Mouse (Mus musculus) skeletal muscle tissue, adult 2 months (tissue): Measurements from ENCODE around the gene Agpat4.

Source experiments
- DNase-seq: peaks from one replicate; pipeline ENCODE4 v3.0.0-alpha.2; 2012; ENCODE audit warnings: low read depth, low spot score

The Agpat4 gene

DNA sequence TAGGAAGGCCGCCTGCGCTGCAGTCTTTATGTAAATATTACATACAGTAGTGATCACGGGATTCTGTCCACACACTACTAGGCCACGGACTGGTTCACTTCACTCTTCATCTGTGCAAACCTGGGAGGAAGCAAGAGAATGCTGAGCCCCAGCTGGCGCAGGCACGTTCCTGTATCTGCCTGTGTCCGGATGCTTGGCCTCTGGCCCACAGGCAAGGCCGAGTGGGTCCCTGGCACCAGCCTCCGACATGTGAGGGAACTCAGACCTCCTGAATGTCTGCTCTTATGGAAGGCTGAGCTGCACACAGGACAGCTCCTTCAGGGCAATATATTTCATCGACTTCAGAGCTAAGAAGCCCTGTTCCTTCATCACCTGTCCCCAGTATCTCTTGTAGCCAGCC is 109.5 kb downstream of the Agpat4 start:
- no peak for DNase-seq

DNA sequence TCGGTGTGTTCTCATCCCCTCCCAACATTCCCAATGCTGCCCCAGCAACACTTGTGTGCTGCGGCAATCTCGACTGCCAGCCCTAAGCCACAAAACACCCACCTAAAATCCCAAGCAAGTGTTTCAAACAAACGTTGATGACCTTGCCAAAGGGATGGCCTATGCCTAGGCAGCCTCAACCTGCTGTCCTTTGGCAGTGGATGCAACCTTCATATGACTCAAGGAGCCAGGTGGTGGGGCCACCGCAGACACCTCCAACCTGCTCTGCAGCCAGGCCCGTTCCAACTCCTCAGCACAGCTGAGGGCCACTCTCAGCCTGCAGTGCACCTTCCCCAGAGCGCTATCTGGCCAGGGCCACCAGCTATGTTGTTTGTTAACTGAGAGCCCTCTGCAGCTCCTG is 110.0 kb downstream of the Agpat4 start:
- DNase-seq, result no peak

DNA sequence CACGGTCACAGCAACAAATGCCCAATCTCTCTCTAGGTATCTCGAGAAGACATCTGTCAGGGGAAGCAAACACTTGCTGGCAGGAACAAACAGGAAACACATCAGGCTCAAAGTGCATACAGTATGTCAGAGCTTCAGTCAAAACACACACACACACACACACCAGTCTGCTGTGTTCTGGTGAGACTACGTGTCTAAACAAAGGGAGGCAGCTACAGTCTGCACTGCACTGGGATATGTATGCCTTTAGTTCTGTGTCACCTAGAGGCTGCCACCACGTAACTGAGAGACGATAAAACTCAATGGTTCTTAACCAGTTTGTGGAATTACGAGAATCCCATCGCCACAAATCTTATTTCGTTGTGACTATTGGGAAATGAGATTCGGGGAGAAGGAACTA is 111.3 kb downstream of the Agpat4 start:
- DNase-seq, result no peak

DNA sequence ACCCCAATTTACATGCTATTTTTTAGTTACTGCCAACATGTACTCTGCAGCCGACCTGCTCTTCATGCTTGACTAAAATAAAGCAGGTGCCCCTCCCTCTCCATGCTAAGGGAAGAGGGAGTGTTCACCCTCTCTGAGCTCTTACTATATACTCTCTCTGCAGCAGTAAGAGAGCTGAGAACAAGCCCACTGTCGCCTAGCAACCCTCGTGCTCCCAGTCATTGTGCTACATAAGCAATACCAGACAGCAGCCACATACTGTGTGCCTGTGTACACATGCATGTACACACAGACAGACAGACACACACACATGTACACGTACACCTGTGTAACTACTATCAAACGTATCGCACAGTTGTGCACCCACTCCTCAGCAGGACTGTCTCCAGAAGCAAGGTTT is 111.7 kb downstream of the Agpat4 start:
- no peak for DNase-seq

DNA sequence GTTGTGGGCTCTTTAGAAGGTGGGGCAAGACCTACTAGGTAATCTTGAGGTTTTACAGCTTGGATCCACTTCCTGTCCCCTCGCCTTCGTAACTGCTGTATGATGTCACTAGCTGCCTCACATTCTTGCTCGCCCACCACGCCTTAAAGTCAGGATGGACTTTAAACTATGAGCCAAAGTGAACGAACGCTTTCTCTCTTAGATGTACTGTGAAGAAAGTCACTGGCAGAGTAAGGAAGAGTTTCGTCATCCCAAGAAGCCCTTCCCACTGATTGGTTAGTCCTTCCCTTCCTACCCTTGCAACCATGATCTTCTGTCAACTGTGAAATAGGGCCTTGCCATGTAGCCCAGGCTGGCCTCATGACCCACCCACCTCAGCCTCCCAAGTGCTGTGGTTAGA is 112.6 kb downstream of the Agpat4 start:
- DNase-seq, result no peak

DNA sequence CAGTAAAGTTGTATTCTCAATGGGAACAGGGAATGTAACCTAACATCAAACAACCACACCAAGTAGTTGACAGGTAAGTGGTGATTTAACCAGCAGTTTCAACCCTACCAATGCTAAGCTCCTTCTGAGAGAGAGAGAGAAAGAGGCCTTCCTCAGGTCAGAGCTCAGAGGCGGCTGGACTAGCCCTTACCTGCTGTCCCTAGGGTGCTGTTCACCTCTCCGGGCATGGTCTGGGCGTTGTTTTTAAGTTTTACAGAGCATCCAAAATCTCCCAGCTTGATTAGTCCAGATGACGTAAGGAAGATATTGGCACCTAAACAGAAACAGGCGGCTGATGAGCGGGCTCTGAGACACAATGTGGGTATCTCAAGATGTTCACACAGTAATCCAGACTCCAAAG is 114.2 kb downstream of the Agpat4 start:
- no peak for DNase-seq

DNA sequence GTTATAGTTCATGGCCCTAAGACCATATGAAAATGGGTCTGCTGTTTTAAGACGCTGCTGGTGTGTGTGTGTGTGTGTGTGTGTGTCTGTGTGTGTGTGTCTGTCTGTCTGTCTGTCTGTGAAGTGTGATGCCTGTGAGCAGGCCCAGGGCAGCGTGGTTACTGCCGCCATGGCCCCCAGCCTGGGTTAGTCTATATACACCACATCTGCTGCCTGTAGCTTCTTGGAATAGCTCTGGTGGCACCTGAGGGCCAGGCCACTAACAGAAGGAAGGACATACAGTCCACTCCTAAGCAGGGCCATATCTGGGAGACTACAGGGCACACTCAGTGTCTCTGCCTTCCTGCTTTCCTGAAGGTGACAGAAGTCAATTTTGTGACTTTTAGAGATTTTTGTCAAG is 122.2 kb downstream of the Agpat4 start:
- DNase-seq, result no peak

DNA sequence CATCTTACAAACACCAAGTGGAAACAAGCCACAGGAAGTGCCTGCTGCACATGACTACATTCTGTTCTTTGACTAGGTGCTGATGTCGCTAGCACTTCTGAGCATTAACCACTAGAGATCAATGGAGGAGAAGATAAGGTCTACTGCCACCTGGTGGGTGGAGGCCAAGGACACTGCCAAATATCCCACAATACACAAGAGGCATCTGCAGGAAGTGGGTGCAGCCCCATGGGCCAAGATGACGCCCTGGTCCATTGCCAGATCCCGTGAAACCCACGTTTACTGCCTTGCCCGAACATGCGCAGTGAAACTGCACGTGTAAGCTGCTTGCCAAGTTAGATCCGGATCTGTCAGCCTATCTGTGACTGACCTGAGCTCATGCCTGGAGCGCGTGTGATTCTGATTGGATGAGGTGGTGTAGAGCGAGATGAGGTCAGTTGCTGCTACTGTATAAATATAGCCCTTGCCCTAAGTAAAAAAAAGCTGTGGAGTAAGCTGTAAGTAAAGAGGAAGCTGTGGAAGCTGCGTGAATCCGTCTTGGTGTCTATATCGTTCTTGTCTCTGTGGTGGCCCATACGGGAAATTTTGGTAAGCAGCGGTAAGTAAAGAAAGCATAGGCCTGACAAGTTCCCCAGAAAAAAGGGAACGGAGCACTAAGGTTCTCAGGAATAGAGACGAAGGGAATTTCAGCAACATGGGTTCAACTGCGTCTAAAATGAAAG is 131.4 kb downstream of the Agpat4 start:
- no peak for DNase-seq

DNA sequence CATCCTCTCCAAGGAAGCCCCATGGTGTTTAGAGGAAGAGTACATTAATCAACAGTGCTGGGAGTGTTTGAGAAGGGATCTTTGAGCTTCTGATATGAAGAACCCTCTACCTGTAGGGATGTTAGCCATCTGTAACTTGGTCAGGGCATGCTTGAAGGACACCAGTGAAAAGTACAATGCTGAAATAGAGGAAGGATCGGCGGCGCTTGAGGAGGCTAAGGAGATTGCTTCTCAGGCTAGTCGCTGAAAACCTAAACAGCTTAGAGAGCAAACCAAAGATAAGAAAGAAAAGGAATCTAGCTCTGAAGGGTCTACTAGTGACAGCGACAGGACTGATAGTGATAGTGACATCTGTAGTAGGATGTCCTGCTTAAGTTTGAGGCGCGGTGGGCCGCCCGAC is 132.1 kb downstream of the Agpat4 start:
- no peak for DNase-seq

DNA sequence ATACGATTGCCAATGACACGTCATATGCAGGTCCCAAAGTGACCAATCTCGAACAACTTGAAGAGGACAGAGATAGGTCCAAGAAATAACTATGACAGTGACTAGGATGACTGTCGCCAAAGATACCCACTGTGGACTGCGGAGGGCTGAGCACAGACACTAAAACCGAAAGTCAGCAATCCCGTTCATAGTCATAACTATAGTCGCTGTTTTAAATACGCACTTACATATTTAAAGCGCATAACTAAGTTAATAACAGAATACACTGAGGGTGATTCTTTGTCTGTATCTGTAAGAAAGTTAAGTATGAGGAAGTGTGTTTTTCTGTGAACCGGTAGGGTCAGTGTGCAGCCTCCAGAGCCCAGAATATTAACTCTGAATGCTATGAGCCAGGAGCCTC is 137.6 kb downstream of the Agpat4 start:
- no peak for DNase-seq

DNA sequence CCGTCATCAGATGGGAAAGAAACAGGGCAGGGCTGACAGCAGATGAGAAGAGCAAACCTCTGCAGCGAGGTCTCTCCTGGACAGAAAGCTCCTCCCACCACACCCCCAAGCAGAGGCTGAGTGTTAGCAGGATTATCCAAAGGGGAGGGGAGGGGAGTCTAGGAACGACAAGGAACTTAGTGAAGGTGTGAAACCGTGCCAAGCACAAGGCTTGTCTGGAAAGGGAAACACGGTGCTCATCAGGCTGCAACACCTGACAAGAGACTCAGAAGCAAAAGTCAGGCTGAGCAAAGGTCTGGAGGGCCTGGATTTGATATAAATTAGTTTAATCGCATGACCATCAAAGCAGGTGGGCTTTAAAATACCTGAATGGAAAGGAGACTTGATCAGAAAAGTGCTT is 140.0 kb downstream of the Agpat4 start:
- no peak for DNase-seq

DNA sequence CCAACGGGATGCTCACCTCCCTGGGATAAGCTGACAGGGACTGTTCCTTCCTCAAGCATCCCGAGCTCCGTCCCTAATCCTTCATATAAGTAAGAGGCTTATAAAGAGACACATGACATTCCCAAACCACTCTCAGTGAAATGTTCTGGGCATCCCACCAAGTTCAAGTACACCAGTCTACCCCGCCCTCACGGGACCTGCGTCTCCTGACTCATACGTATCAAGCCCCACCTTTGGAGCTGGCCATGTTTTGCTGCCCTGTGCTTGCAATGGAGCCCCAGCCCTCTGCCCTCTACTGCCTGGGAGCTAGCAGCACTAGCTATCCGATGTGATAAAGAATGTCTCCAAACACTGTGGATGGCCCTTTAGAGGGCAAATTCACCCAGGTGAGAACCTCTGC is 141.5 kb downstream of the Agpat4 start:
- no peak for DNase-seq

DNA sequence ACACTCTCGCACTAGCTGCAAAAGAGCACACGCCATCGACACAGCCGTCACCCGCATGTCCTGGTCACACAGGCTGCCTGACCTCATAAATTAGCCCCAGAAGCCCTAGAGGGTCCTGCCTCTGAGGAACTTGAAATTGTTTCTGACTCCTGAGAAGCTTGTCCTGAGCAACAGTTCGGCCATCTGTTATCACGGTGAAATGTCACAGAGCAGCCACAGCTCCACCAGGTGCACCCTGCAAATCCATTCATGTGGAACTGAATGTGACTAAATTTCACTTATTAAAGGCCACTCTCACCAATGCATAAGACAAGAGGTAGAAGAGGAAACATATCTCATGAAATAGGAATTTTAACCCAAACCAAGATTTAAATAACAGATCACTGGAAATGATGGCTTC is 142.9 kb downstream of the Agpat4 start:
- no peak for DNase-seq

DNA sequence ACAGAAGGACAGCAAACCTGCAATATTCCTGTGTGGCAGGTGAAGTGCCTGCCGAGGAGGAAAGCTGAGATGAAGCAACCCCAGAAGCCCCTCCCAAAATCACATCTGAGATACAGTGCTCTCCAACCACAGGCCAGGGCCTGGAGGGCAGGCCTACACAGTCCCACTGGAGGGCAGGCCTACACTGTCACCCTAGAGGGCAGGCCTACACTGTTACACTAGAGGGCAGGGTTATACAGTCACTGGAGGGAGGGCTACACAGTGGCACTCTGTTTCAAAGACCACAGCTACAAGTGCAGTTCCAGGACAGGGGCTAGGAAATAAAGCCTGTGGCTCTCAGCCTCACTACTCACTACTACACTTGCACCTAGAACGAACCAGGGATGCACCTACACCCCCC is 143.4 kb downstream of the Agpat4 start:
- DNase-seq, result no peak

DNA sequence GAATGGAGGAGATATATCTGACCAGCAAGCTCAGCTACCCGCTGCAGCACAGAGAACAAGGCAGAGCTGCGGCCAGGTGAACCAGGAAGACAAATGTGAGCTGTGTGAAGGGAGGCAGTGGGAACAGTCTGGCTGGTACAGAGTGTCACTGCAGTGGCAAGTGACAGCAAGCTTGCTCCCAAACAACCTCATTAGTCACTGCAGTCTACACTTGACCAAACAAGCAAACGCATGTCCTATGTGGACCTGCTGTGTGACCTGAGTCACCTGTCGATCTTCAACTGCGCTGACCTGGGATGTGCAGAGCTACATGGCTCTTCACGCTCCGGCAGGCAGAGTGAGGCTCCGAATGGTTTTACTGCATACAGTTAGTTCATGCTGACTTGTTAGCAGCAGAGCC is 144.3 kb downstream of the Agpat4 start:
- DNase-seq, result no peak

DNA sequence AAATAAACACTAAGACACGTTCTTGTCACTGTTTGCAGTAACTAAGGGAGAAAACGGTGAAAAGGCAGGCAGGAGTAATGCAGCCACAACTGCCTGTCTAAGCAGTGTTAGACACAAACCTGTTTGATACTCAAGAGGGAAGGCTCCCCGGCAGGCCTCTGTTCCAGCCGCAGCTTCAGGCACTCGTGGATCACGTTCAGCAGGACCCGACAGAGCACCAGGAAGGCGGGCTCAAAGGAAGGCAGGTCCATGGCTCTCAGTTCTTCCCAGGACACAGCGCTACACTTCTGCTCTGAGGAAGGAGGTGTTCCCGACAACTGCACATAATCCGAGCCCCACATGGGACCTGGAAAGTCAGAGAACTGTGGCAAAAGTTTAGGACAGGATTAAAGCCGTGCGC is 145.3 kb downstream of the Agpat4 start:
- no peak for DNase-seq

DNA sequence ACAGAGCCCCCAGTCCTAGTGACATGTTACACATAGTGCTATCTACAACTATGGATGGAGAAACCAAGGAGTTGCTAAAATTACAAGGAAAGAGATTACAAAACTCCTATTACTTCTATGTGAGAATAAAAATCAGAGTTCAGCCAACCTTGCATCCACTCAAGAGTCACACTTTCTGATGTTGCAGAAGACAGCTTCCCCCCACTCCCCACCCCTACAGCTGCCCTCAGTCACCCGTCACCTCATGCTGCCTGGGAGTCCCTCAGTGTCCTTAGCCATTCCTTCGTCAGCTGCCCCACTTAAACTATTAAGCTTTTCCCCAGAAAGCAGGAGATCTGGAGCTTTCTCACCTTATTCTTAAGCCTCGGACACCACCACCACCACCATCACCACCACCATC is 145.8 kb downstream of the Agpat4 start:
- no peak for DNase-seq

DNA sequence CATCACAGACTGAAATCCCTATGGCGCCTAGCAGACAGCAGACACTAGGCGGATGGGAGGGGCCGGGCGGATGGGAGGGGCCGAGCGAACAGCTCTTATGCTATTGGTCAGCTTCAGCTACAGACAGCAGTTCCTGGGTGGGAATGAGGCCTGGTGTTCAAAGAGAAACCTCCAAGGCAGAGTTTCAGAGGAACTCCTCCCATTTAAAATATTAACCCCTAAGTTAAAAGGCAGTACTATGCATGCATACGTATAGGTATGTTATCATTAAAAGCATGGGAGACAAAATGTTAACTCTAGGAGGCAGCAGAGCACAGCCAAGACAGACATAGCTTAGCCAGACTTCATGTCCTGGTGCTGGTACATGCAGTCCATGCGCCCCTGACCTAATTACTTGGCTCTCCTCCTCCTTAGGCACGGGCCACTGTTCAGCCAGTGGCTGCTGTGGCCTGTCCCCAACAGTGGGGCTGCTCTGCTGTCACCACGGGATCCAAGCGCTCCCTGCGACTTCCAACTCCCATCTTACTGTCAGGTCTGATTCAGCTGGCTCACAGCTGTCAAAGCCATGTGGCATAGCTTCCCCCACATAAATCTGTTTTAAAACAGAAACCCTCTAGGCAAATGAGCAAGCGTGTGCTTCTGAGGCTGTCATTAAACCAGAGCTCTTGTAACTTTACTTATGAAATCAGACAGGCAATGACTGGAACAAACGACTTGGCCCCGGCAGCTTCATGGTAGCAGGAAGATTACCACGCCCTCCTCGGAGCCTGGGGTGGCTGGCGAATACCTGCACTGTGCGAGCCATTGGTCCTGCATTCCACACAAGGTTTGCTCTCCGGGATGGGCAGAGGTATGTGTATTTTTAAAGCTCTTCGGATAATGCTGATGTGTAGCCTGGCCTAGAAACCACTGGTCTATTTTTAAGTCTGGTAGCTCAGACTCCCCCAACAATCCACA is 147.7 kb downstream of the Agpat4 start:
- DNase-seq, result peak; percentile 62

DNA sequence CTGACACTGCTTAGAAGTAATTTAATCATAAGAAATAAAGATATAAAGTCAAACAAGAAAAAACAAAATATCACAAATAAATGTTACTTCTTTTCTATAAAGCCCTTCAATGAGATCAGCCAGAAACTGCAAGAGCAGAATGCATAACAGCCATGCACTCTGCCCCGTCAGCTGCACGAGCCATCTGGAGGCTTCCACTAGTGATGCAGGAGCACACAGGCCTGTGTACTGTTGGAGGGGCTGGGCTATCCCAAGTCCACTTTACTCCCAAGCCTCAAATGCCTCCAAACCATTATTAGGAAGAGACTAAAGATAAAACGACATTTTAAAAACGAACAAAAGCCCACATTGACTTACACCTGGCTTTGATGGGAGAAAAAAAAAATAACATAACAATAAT is 149.6 kb downstream of the Agpat4 start:
- DNase-seq, result no peak

DNA sequence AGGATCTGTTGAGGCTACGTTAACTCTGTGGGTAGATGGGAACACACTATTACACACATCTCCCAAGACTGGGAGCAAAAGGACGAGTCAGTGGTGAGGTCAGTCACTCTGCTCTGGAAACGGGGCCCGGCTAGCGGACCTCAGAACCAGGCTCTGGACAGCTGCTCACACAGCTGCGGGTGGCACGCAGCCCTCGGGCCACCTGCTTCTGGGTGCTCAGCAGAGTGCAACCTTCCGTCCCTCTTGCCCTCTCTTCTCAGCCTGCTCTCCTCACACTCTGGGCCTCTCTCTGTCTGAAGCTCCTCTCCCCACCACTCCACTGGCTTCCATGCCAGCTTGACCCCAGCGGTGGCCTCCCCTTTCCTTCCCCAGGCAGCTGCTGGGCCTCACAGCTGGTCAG is 150.0 kb downstream of the Agpat4 start:
- peak; percentile 55 for DNase-seq
